Mouse (Mus musculus): Measurements from ENCODE around the gene C1qtnf9. TPM values are rescaled to one million over a fixed set of nuclear protein-coding genes. Genes with fewer than 3 reads are reported as not detected.

Gene C1qtnf9
- polyA plus RNA-seq, 1 experiment from 2014 or later = 0.57 TPM

GRCm38 (mm10) chr14:60770594-60770993, 2.7 kb downstream of the C1qtnf9 start:
- ATAC-seq (replicated peaks; ENCODE audit: low FRiP score) = no peak
- Histone ChIP-seq H3K4me1 (peaks cover 4% of the 10 kb centered on the region), H3K9ac (no peak overlapping the region), H3K9me3 (replicated peaks) (no peaks in the 10 kb centered on the region), H3K36me3 (no peaks in the 10 kb centered on the region), H3K27ac (no peak overlapping the region), H3K4me2 (peak overlapping the region; percentile 57; the same call in 1 of the 2 replicates), H3K4me3 (replicated peaks) (no peak overlapping the region), H3K27me3 (no peaks in the 10 kb centered on the region)
- WGBS = 76% methylated on average over 6 of the region's 6 CpGs

DNA sequence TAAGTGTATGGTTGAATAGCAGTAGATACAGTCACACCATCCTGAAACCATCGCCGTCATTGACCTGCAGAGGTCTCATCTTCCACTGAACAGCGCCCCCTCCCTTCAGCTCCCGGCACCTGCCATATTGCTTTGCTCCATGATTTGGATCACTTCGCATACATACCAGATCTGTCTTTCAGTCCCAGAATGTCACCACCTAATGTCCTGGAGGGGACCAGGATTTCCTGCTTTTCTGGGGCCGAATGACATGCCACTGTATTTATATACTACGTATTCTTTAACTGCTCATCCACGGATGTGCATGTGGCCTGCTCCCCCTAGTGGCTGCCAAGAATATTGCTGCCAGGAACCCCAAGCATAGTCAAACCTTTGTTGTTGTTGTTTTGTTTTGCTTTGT, 3.1 kb downstream of the C1qtnf9 start:
- Histone ChIP-seq H3K9ac (no peak overlapping the region), H3K27me3 (no peaks in the 10 kb centered on the region), H3K4me1 (0 out of 2 replicates have a peak, but pooled peaks cover 2% of the 10 kb centered on the region), H3K4me3 (replicated peaks) (peak overlapping the region; percentile 33), H3K36me3 (no peaks in the 10 kb centered on the region), H3K4me2 (peak overlapping the region; percentile 57), H3K9me3 (replicated peaks) (no peaks in the 10 kb centered on the region), H3K27ac (no peak overlapping the region)
- WGBS = 5% methylated on average over 8 of the region's 8 CpGs
- no peak; the same call in 1 of the 2 replicates for ATAC-seq (replicated peaks; ENCODE audit: low FRiP score)

GRCm38 (mm10) chr14:60773476-60773875, 5.5 kb downstream of the C1qtnf9 start:
- ATAC-seq (replicated peaks; ENCODE audit: low FRiP score) = no peak
- WGBS = 86% methylated on average over 2 of the region's 2 CpGs

GRCm38 (mm10) chr14:60776521-60776920, 8.6 kb downstream of the C1qtnf9 start:
- H3K36me3 ChIP-seq = no peaks in the 10 kb centered on the region
- H3K9ac ChIP-seq = no peak overlapping the region
- no peaks in the 10 kb centered on the region for H3K4me1 ChIP-seq
- no peak overlapping the region for H3K4me2 ChIP-seq
- H3K9me3 ChIP-seq (replicated peaks) = no peaks in the 10 kb centered on the region
- peaks cover 3% of the 10 kb centered on the region; the same call in 1 of the 2 replicates for H3K27me3 ChIP-seq
- 85% methylated on average over 8 of the region's 8 CpGs for WGBS
- no peak overlapping the region for H3K27ac ChIP-seq
- no peak for ATAC-seq (replicated peaks; ENCODE audit: low FRiP score)
- H3K4me3 ChIP-seq (replicated peaks) = no peak overlapping the region

More at GRCm38 (mm10) chr14:60773476-60773875, 5.5 kb downstream of the C1qtnf9 start:
- Histone ChIP-seq H3K36me3 (no peaks in the 10 kb centered on the region), H3K9me3 (replicated peaks) (no peaks in the 10 kb centered on the region), H3K4me1 (0 out of 2 replicates have a peak, but pooled peaks cover 2% of the 10 kb centered on the region), H3K4me2 (no peak overlapping the region), H3K27me3 (no peaks in the 10 kb centered on the region), H3K4me3 (replicated peaks) (no peak overlapping the region), H3K9ac (no peak overlapping the region), H3K27ac (no peak overlapping the region)

- ATAC-seq (replicated peaks; ENCODE audit: low FRiP score) = no peak
- Histone ChIP-seq H3K27me3 (peaks cover 3% of the 10 kb centered on the region; the same call in 1 of the 2 replicates), H3K4me3 (replicated peaks) (no peak overlapping the region), H3K4me1 (no peaks in the 10 kb centered on the region), H3K9ac (no peak overlapping the region), H3K36me3 (no peaks in the 10 kb centered on the region), H3K4me2 (no peak overlapping the region), H3K9me3 (replicated peaks) (no peaks in the 10 kb centered on the region), H3K27ac (no peak overlapping the region)
- WGBS = 90% methylated on average over 5 of the region's 5 CpGs
Observed at GRCm38 (mm10) chr14:60777485-60777919, 9.6 kb downstream of the C1qtnf9 start.

DNA sequence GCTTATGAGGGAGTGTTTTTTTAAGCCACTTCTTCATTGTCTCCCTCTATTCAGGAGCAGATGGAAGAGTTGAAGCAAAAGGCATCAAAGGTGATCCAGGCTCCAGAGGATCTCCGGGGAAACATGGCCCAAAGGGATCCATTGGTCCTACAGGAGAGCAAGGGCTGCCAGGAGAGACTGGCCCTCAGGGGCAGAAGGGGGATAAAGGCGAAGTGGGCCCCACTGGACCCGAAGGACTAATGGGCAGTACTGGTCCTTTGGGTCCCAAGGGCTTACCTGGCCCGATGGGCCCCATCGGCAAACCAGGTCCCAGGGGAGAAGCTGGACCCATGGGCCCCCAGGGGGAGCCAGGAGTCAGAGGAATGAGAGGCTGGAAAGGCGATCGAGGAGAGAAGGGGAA, 11.3 kb downstream of the C1qtnf9 start:
- Histone ChIP-seq H3K4me2 (no peak overlapping the region), H3K9me3 (replicated peaks) (no peaks in the 10 kb centered on the region), H3K4me1 (0 out of 2 replicates have a peak, but pooled peaks cover 2% of the 10 kb centered on the region), H3K9ac (no peak overlapping the region), H3K27ac (no peak overlapping the region), H3K4me3 (replicated peaks) (no peak overlapping the region), H3K27me3 (peaks cover 3% of the 10 kb centered on the region; the same call in 1 of the 2 replicates), H3K36me3 (no peaks in the 10 kb centered on the region)
- ATAC-seq (replicated peaks; ENCODE audit: low FRiP score) = no peak
- WGBS = 92% methylated on average over 7 of the region's 7 CpGs

DNA sequence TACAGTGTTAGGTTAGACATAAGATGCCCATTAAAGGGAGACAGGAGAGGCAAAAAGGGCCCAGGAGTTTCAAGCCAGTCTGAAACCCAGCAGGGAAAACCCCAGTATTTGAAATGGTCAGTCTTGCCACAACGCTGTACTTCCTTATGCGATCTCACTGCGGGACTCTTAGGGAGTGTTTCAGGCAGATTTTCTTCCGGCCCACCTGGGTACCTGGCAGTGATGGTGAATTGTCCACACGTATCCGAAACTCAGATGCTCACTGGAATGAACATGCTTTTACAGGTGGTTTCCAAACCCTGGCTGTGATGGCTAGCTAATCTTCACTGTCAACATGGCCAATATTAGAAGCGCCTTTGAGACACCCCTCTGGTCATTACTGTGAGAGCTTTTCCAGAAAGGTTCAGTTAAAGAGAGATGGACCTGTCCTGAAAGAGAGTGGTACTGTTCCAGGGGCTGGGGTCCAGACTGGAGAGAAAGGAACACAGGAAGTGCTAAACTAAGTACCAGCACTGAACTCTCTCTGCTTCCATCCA, 14.3 kb downstream of the C1qtnf9 start:
- Histone ChIP-seq H3K4me2 (no peak overlapping the region), H3K4me1 (peaks cover 11% of the 10 kb centered on the region), H3K27ac (no peak overlapping the region), H3K27me3 (peaks cover 3% of the 10 kb centered on the region; the same call in 1 of the 2 replicates), H3K36me3 (no peaks in the 10 kb centered on the region), H3K4me3 (replicated peaks) (no peak overlapping the region), H3K9ac (no peak overlapping the region), H3K9me3 (replicated peaks) (no peaks in the 10 kb centered on the region)
- no peak for ATAC-seq (replicated peaks; ENCODE audit: low FRiP score)
- WGBS = 58% methylated on average over 7 of the region's 7 CpGs

DNA sequence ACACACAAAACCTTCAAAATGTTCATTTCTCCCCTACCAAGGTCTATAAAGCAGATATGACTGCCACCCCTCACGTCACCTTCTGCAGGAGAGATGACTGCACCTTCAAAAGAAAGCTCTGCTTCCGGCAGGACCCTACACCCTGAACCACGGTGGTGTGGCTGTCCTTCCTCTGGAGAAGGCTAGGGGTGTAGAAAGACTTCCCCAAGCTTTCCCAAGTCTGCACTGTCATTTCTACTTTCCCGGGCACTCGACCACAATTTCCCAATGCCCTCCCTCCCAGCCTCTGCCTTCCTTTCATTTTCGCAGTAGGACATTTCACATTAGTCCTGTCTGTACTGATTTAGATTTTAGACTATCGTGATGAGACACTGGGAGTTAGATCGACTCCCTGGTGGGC, 15.3 kb downstream of the C1qtnf9 start:
- no peaks in the 10 kb centered on the region for H3K9me3 ChIP-seq (replicated peaks)
- ATAC-seq (replicated peaks; ENCODE audit: low FRiP score) = no peak
- H3K36me3 ChIP-seq = peaks cover 5% of the 10 kb centered on the region
- peaks cover 3% of the 10 kb centered on the region; the same call in 1 of the 2 replicates for H3K27me3 ChIP-seq
- no peak overlapping the region for H3K4me3 ChIP-seq (replicated peaks)
- H3K9ac ChIP-seq = no peak overlapping the region
- no peak overlapping the region for H3K27ac ChIP-seq
- 45% methylated on average over 8 of the region's 8 CpGs for WGBS
- H3K4me2 ChIP-seq = no peak overlapping the region
- peaks cover 11% of the 10 kb centered on the region for H3K4me1 ChIP-seq

DNA sequence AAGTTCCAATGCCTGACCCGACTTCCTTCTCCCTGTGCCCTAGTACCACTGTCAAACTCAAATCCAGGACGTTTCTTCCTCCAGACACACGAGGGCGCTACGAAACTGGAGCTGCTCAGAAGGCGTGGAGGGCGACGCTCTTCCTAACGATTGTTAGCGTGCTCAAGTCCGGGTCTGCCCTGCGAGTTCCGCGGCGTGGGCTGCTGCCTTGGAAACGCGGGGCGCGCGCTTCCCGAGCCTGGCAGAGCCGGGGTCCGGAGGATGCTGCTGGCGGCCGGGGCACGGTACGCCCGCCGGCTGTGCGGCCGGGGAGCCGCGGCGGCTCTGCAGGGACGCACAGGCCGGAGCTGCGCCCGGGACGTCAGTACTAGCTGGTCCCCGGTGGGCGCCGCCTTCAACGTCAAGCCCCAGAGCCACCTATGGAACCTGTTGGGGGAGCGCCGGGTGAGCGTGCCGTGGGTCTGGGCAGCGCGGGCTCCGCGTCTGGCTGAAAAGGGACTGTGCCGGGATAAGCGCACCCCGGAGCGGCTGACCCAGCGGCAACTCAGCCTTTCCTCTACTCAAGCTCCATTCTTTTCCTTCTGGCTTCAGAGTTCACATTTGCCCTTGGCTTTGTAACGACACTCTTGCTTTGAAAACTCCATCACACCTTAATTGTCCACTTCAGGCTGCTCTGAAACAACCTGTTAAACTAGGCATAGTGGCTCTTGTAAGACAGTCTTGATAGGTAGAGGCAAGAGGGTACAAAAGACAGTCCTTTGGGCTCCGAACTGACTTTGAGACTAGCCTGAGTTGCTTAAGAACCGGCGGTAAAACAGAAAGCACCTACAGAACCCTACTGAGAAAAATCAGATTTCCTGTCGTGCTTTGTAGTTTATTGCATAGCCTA, 16.7 kb downstream of the C1qtnf9 start, which contains the start of gene Mipep:
Mipep (plus strand) TSS at position 147 of the 889 bp plus-strand sequence.
- Histone ChIP-seq H3K4me3 (replicated peaks) (peak within 1 kb of the TSS; percentile 83), H3K9me3 (replicated peaks) (no peaks in the 10 kb centered on the region), H3K36me3 (peaks cover 11% of the 10 kb centered on the region), H3K27me3 (peaks cover 3% of the 10 kb centered on the region; the same call in 1 of the 2 replicates), H3K4me2 (peak within 1 kb of the TSS; percentile 75), H3K9ac (peak within 1 kb of the TSS; percentile 71), H3K27ac (peak within 1 kb of the TSS; percentile 70), H3K4me1 (peaks cover 13% of the 10 kb centered on the region)
- peak; percentile 91 for ATAC-seq (replicated peaks; ENCODE audit: low FRiP score)
- WGBS = under 1% methylated on average over 60 of the region's 61 CpGs

DNA sequence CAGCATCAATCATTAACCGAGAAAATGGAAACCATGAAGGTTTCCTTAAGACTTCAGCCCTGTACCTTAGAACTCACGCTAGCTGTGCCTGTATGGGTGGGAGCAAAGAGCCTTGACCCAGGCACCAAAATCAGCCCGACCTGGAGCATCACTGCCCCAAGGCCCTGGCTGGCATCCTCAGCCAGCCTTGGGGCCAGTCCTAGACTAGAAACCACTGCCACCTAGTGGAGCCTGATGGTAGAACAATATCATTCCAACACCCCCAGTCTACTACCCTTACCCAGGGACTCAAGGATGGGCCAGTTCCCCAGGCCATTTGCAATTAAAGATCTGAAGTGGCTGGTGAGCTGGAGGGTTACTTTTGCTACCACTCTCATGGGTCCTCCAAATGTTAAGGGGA, 22.2 kb downstream of the C1qtnf9 start:
- peaks cover 10% of the 10 kb centered on the region for H3K4me1 ChIP-seq
- H3K9me3 ChIP-seq (replicated peaks) = no peaks in the 10 kb centered on the region
- no peaks in the 10 kb centered on the region for H3K27me3 ChIP-seq
- H3K9ac ChIP-seq = no peak overlapping the region
- no peak overlapping the region for H3K4me2 ChIP-seq
- peak; percentile 60; the same call in 1 of the 2 replicates for ATAC-seq (replicated peaks; ENCODE audit: low FRiP score)
- 36% methylated on average over 3 of the region's 3 CpGs for WGBS
- H3K4me3 ChIP-seq (replicated peaks) = no peak overlapping the region
- no peak overlapping the region for H3K27ac ChIP-seq
- peaks cover 40% of the 10 kb centered on the region for H3K36me3 ChIP-seq

DNA sequence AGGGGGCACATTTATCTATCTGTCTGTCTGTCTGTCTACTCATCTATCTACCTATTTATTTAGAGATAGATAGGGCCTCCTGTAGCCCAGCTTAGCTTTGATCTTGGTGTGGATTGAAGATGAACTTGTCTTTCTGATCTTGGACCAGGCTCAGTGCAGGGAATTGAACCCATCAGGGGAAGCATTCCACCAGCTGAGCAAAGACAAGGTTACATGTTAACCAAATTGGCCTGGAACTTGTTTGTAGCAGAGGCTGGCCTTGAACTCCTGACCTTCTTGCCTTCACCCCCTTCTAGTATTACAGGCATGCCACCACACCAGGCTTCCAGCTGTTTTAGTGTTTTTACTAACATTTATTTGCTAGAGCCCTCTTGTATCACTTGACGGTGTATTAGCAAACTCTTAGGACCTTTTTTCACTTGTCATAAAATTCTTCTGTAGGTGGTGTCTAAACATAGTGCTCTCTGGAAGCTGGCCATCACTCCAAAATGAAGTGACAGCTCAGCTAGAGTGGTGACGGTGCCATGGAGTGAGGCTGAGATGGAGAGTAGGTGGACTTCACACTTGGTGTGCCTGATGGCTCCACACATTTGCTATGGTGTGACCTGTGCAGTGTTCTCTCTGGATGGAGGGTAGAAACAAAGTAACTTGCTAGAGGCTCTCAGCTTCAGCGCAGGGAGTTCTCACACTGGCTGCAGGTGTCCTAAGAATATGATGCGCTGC, 28.8 kb downstream of the C1qtnf9 start:
- Histone ChIP-seq H3K4me3 (replicated peaks) (no peak overlapping the region), H3K9ac (no peak overlapping the region), H3K27ac (no peak overlapping the region), H3K36me3 (peaks cover 53% of the 10 kb centered on the region), H3K9me3 (replicated peaks) (no peaks in the 10 kb centered on the region), H3K4me2 (no peak overlapping the region), H3K4me1 (no peaks in the 10 kb centered on the region), H3K27me3 (no peaks in the 10 kb centered on the region)
- ATAC-seq (replicated peaks; ENCODE audit: low FRiP score) = no peak
- 76% methylated on average over 4 of the region's 4 CpGs for WGBS

Measured in kidney, embryonic 15.5 days (tissue).